Mouse (Mus musculus) kidney, adult 8-10 months (tissue): ENCODE data around the gene Wdr3.

Experiments used
- DNase-seq, 2 experiments: peaks; one replicate each; pipeline ENCODE4 v3.0.0; 2022

Wdr3 gene

GRCm38 (mm10) chr3:100162315-100163105 is at the start of gene Wdr3, which contains the start of gene Gdap2:
TSS of gene Wdr3 (minus strand) at chr3:100162407.
TSS of gene Gdap2 (plus strand) at chr3:100162381.
- DNase-seq = peak; percentile 93 to 94

GRCm38 (mm10) chr3:100206973-100207372 is 44.8 kb upstream of the Wdr3 start:
- no peak for DNase-seq

- DNase-seq = no peak
Measured at GRCm38 (mm10) chr3:100201554-100201953, 39.3 kb upstream of the Wdr3 start.

GRCm38 (mm10) chr3:100194210-100194609 is 32.0 kb upstream of the Wdr3 start:
- DNase-seq = peak in 1 of 2 experiments; percentile 7

- no peak for DNase-seq
Measured at GRCm38 (mm10) chr3:100189861-100190260, 27.7 kb upstream of the Wdr3 start.

- DNase-seq = peak; percentile 38 to 72
Measured at GRCm38 (mm10) chr3:100189444-100189843, 27.2 kb upstream of the Wdr3 start.

GRCm38 (mm10) chr3:100180471-100180870 is 18.3 kb upstream of the Wdr3 start:
- no peak for DNase-seq

- DNase-seq = no peak
Measured at GRCm38 (mm10) chr3:100176031-100176430, 13.8 kb upstream of the Wdr3 start.

GRCm38 (mm10) chr3:100164991-100165390 is 2.8 kb upstream of the Wdr3 start:
- no peak for DNase-seq

- no peak for DNase-seq
Measured at GRCm38 (mm10) chr3:100163556-100163955, 1.3 kb upstream of the Wdr3 start.

- DNase-seq = no peak
Measured at GRCm38 (mm10) chr3:100161665-100162314, 417 bp downstream of the Wdr3 start.

- no peak for DNase-seq
Measured at GRCm38 (mm10) chr3:100160682-100161445, 1.3 kb downstream of the Wdr3 start.

- no peak for DNase-seq
Measured at GRCm38 (mm10) chr3:100122445-100122844, 39.8 kb downstream of the Wdr3 start.

GRCm38 (mm10) chr3:100121961-100122360 is 40.2 kb downstream of the Wdr3 start:
- no peak for DNase-seq

- no peak for DNase-seq
Measured at GRCm38 (mm10) chr3:100118681-100119080, 43.5 kb downstream of the Wdr3 start.

GRCm38 (mm10) chr3:100106736-100107135 is 55.5 kb downstream of the Wdr3 start:
- DNase-seq = no peak

- DNase-seq = no peak
Measured at GRCm38 (mm10) chr3:100102386-100103092, 59.7 kb downstream of the Wdr3 start.
